Mouse (Mus musculus): ENCODE data around the gene Tom1l2. TPM values are rescaled to one million over a fixed set of nuclear protein-coding genes. Genes with fewer than 3 reads are reported as not detected.

Tom1l2 gene
- polyA plus RNA-seq, 1 experiment from 2014 or later = 19.5 TPM

GRCm38 (mm10) chr11:60248596-60249404 lies 103.9 kb downstream of the Tom1l2 start:
- H3K9ac ChIP-seq (ENCODE audit: low read length) = 0 out of 2 replicates have a peak overlapping the region, but pooled peaks have one; percentile 2
- H3K4me3 ChIP-seq (ENCODE audit: low read depth, low read length) = no peak overlapping the region
- no peak for ATAC-seq (replicated peaks; ENCODE audit: low FRiP score)
- no peaks in the 10 kb centered on the region for H3K27me3 ChIP-seq (ENCODE audit: control insufficient read depth, insufficient read depth, low read length)
- peak overlapping the region; percentile 37; the same call in 1 of the 2 replicates for H3K27ac ChIP-seq (ENCODE audit: low read depth, low read length)
- 56% methylated on average over 13 of the region's 13 CpGs for WGBS
- H3K4me1 ChIP-seq (replicated peaks; ENCODE audit: control insufficient read depth, insufficient read depth, low read length) = peaks cover 7% of the 10 kb centered on the region; the same call in 1 of the 2 replicates
- DNase-seq (ENCODE audit: low spot score) = no peak
- no peaks in the 10 kb centered on the region for H3K9me3 ChIP-seq (ENCODE audit: control insufficient read depth, low read length)
- H3K4me2 ChIP-seq (ENCODE audit: low read depth, low read length, severe bottlenecking) = no peak overlapping the region
- H3K36me3 ChIP-seq (ENCODE audit: control insufficient read depth, insufficient read depth, low read length) = no peaks in the 10 kb centered on the region; the same call in 1 of the 2 replicates

- Histone ChIP-seq H3K9me3 (ENCODE audit: control insufficient read depth, low read length) (no peaks in the 10 kb centered on the region), H3K36me3 (ENCODE audit: control insufficient read depth, insufficient read depth, low read length) (no peaks in the 10 kb centered on the region; the same call in 1 of the 2 replicates), H3K9ac (ENCODE audit: low read length) (0 out of 2 replicates have a peak overlapping the region, but pooled peaks have one; percentile 2), H3K27ac (ENCODE audit: low read depth, low read length) (no peak overlapping the region; the same call in 1 of the 2 replicates), H3K4me2 (ENCODE audit: low read depth, low read length, severe bottlenecking) (no peak overlapping the region), H3K27me3 (ENCODE audit: control insufficient read depth, insufficient read depth, low read length) (no peaks in the 10 kb centered on the region), H3K4me1 (replicated peaks; ENCODE audit: control insufficient read depth, insufficient read depth, low read length) (peaks cover 7% of the 10 kb centered on the region; the same call in 1 of the 2 replicates), H3K4me3 (ENCODE audit: low read depth, low read length) (no peak overlapping the region)
- no peak for DNase-seq (ENCODE audit: low spot score)
- 62% methylated on average over 5 of the region's 5 CpGs for WGBS
- no peak for ATAC-seq (replicated peaks; ENCODE audit: low FRiP score)
Observed at GRCm38 (mm10) chr11:60247753-60248550, 104.8 kb downstream of the Tom1l2 start.

GRCm38 (mm10) chr11:60246077-60246476 lies 106.6 kb downstream of the Tom1l2 start:
- DNase-seq (ENCODE audit: low spot score) (no peak), ATAC-seq (replicated peaks; ENCODE audit: low FRiP score) (no peak)
- no peak overlapping the region for H3K27ac ChIP-seq (ENCODE audit: low read depth, low read length)
- H3K4me3 ChIP-seq (ENCODE audit: low read depth, low read length) = no peak overlapping the region
- H3K9me3 ChIP-seq (ENCODE audit: control insufficient read depth, low read length) = no peaks in the 10 kb centered on the region
- H3K4me2 ChIP-seq (ENCODE audit: low read depth, low read length, severe bottlenecking) = no peak overlapping the region
- H3K27me3 ChIP-seq (ENCODE audit: control insufficient read depth, insufficient read depth, low read length) = no peaks in the 10 kb centered on the region
- no peak overlapping the region for H3K9ac ChIP-seq (ENCODE audit: low read length)
- no peaks in the 10 kb centered on the region; the same call in 1 of the 2 replicates for H3K36me3 ChIP-seq (ENCODE audit: control insufficient read depth, insufficient read depth, low read length)
- peaks cover 5% of the 10 kb centered on the region; the same call in 1 of the 2 replicates for H3K4me1 ChIP-seq (replicated peaks; ENCODE audit: control insufficient read depth, insufficient read depth, low read length)

- Histone ChIP-seq H3K27me3 (ENCODE audit: control insufficient read depth, insufficient read depth, low read length) (no peaks in the 10 kb centered on the region), H3K9me3 (ENCODE audit: control insufficient read depth, low read length) (no peaks in the 10 kb centered on the region), H3K36me3 (ENCODE audit: control insufficient read depth, insufficient read depth, low read length) (no peaks in the 10 kb centered on the region; the same call in 1 of the 2 replicates), H3K9ac (ENCODE audit: low read length) (no peak overlapping the region), H3K27ac (ENCODE audit: low read depth, low read length) (no peak overlapping the region), H3K4me3 (ENCODE audit: low read depth, low read length) (no peak overlapping the region), H3K4me2 (ENCODE audit: low read depth, low read length, severe bottlenecking) (no peak overlapping the region), H3K4me1 (replicated peaks; ENCODE audit: control insufficient read depth, insufficient read depth, low read length) (peaks cover 5% of the 10 kb centered on the region; the same call in 1 of the 2 replicates)
- ATAC-seq (replicated peaks; ENCODE audit: low FRiP score) (no peak), DNase-seq (ENCODE audit: low spot score) (no peak)
- WGBS = 75% methylated on average over 11 of the region's 11 CpGs
Observed at GRCm38 (mm10) chr11:60244503-60245143, 108.1 kb downstream of the Tom1l2 start.

GRCm38 (mm10) chr11:60240509-60240908 lies 112.2 kb downstream of the Tom1l2 start:
- 96% methylated on average over 4 of the region's 4 CpGs for WGBS
- H3K27me3 ChIP-seq (ENCODE audit: control insufficient read depth, insufficient read depth, low read length) = no peaks in the 10 kb centered on the region
- ATAC-seq (replicated peaks; ENCODE audit: low FRiP score) = no peak

DNA sequence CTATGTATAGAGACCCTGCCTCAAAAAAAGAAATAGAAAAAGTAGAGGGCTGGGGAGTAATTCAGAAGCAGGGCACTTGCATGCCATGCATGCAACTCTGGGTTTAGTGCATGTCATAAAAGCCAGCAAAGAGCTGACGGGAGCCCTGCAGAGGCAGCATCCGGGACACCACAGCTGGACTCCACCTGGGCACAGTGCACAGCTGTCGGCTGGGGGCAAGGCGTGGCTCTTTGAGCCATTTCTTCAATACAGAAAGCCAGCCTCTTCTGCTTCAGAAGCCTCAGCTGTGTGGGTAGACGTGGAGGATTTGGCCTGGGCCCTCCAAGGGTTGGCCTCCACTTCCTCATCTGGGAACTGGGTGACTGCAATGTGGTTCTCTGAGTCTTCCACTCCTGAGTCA lies 117.4 kb downstream of the Tom1l2 start:
- Histone ChIP-seq H3K36me3 (ENCODE audit: control insufficient read depth, insufficient read depth, low read length) (no peaks in the 10 kb centered on the region), H3K9me3 (ENCODE audit: control insufficient read depth, low read length) (no peaks in the 10 kb centered on the region), H3K4me3 (ENCODE audit: low read depth, low read length) (no peak overlapping the region), H3K4me2 (ENCODE audit: low read depth, low read length, severe bottlenecking) (no peak overlapping the region), H3K27me3 (ENCODE audit: control insufficient read depth, insufficient read depth, low read length) (no peaks in the 10 kb centered on the region), H3K4me1 (replicated peaks; ENCODE audit: control insufficient read depth, insufficient read depth, low read length) (peaks cover 2% of the 10 kb centered on the region; the same call in 1 of the 2 replicates), H3K27ac (ENCODE audit: low read depth, low read length) (no peak overlapping the region), H3K9ac (ENCODE audit: low read length) (no peak overlapping the region)
- DNase-seq (ENCODE audit: low spot score) (no peak), ATAC-seq (replicated peaks; ENCODE audit: low FRiP score) (no peak)
- WGBS = 88% methylated on average over 5 of the region's 5 CpGs

More at GRCm38 (mm10) chr11:60240509-60240908, 112.2 kb downstream of the Tom1l2 start:
- Histone ChIP-seq H3K9ac (ENCODE audit: low read length) (no peak overlapping the region), H3K36me3 (ENCODE audit: control insufficient read depth, insufficient read depth, low read length) (no peaks in the 10 kb centered on the region), H3K4me3 (ENCODE audit: low read depth, low read length) (no peak overlapping the region), H3K27ac (ENCODE audit: low read depth, low read length) (no peak overlapping the region), H3K9me3 (ENCODE audit: control insufficient read depth, low read length) (no peaks in the 10 kb centered on the region), H3K4me1 (replicated peaks; ENCODE audit: control insufficient read depth, insufficient read depth, low read length) (no peaks in the 10 kb centered on the region), H3K4me2 (ENCODE audit: low read depth, low read length, severe bottlenecking) (no peak overlapping the region)
- DNase-seq (ENCODE audit: low spot score) = no peak

GRCm38 (mm10) chr11:60233235-60233634 lies 119.5 kb downstream of the Tom1l2 start:
- Histone ChIP-seq H3K36me3 (ENCODE audit: control insufficient read depth, insufficient read depth, low read length) (no peaks in the 10 kb centered on the region), H3K27ac (ENCODE audit: low read depth, low read length) (no peak overlapping the region), H3K27me3 (ENCODE audit: control insufficient read depth, insufficient read depth, low read length) (no peaks in the 10 kb centered on the region), H3K9me3 (ENCODE audit: control insufficient read depth, low read length) (no peaks in the 10 kb centered on the region), H3K4me1 (replicated peaks; ENCODE audit: control insufficient read depth, insufficient read depth, low read length) (peaks cover 2% of the 10 kb centered on the region; the same call in 1 of the 2 replicates), H3K9ac (ENCODE audit: low read length) (peak overlapping the region; percentile 10; the same call in 1 of the 2 replicates), H3K4me3 (ENCODE audit: low read depth, low read length) (no peak overlapping the region), H3K4me2 (ENCODE audit: low read depth, low read length, severe bottlenecking) (no peak overlapping the region)
- WGBS = 59% methylated on average over 8 of the region's 8 CpGs
- DNase-seq (ENCODE audit: low spot score) = no peak
- no peak for ATAC-seq (replicated peaks; ENCODE audit: low FRiP score)

GRCm38 (mm10) chr11:60232441-60233058 lies 120.2 kb downstream of the Tom1l2 start:
- H3K27ac ChIP-seq (ENCODE audit: low read depth, low read length) = no peak overlapping the region
- no peak overlapping the region for H3K9ac ChIP-seq (ENCODE audit: low read length)
- ATAC-seq (replicated peaks; ENCODE audit: low FRiP score) = no peak
- H3K36me3 ChIP-seq (ENCODE audit: control insufficient read depth, insufficient read depth, low read length) = no peaks in the 10 kb centered on the region
- DNase-seq (ENCODE audit: low spot score) = no peak
- H3K4me1 ChIP-seq (replicated peaks; ENCODE audit: control insufficient read depth, insufficient read depth, low read length) = peaks cover 2% of the 10 kb centered on the region; the same call in 1 of the 2 replicates
- no peak overlapping the region for H3K4me3 ChIP-seq (ENCODE audit: low read depth, low read length)
- no peaks in the 10 kb centered on the region for H3K27me3 ChIP-seq (ENCODE audit: control insufficient read depth, insufficient read depth, low read length)
- WGBS = 80% methylated on average over 14 of the region's 14 CpGs
- no peaks in the 10 kb centered on the region for H3K9me3 ChIP-seq (ENCODE audit: control insufficient read depth, low read length)
- no peak overlapping the region for H3K4me2 ChIP-seq (ENCODE audit: low read depth, low read length, severe bottlenecking)

All from forebrain, embryonic 11.5 days (tissue).